Mouse (Mus musculus) spleen, postnatal 36 days (tissue): ENCODE results near the gene En1.

ENCODE experiments used
- DNase-seq, 2 experiments: peaks; one replicate each; pipeline ENCODE4 v3.0.0; 2022; ENCODE audit warnings: low spot score in 2 of 2, mixed read lengths in 1 of 2

Gene En1

DNA sequence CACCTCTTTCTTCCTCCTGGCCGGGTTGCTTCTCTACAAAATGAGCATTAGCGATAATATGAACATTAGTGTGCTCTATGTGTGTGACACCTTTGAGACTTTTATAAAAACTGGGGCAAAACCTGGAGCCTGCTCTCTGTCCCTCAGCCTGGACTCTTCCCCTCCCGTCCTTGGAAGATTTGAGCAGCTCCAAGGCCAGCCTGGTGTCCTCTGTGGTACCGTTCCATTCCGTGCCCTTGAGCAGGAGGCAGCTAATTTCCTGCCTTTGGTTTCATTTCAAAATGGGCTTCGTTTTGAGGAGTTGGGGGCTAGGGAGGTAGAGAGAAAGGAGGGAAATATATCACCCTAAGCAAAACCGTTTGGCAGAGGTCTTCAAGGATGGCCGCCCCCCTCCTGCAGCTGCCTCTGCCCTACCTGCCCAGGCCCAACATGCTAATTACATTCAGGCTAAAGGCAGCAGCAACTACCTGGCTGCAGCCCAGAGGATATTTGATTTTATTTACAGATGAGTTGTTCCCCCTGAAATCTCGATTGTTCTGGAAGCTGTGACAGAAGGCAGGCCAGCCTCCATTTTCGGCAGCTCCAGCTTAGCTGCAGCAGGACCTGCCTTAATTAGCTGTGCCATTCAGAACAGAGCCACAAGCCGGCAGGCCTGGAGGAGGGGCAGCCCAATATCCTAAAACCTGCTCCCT, 24.9 kb downstream of the En1 start:
- no peak for DNase-seq

DNA sequence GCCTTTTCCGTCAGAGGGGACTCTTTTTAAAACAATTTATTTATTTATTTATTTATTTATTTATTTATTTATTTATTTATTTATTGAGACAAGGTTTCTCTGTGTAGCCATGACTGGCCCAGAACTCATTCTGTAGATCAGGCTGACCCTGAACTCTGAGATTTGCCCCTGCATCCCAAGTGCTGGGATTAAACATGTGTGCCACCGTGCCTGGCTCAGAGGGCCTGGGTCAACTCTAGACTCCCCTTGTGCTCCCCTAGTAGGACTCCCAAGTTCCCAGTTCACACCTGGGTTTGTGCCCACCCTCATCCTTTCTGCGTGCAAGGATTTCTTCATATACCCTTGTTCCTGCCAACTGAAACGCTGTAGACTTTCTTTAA, 25.4 kb downstream of the En1 start:
- no peak for DNase-seq

- no peak for DNase-seq
Measured at GRCm38 (mm10) chr1:120628821-120629220, 26.6 kb downstream of the En1 start.

- DNase-seq = no peak
Measured at GRCm38 (mm10) chr1:120643380-120643779, 41.2 kb downstream of the En1 start.

GRCm38 (mm10) chr1:120643848-120644711, 41.9 kb downstream of the En1 start:
- no peak for DNase-seq

- no peak for DNase-seq
Measured at GRCm38 (mm10) chr1:120644755-120645154, 42.5 kb downstream of the En1 start.

DNA sequence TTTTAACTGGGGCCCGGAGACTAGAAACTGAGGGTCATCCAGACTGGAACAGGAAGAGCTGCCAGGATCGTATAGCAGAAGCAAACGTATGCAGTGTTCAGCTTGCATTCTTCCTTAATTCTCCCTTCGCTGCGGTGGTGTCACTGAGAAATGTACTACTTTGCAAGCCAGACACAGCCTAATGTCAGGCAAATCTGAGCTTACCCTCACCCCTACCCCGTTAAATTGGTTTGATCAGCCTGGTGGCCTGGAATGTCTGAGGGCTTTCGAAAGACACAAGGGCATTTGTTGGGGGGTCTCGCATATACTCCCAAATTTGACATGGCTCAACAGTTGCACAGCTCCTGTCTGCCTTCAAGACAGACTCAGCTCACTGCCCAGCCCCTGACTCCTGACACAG, 47.9 kb downstream of the En1 start:
- DNase-seq = no peak

DNA sequence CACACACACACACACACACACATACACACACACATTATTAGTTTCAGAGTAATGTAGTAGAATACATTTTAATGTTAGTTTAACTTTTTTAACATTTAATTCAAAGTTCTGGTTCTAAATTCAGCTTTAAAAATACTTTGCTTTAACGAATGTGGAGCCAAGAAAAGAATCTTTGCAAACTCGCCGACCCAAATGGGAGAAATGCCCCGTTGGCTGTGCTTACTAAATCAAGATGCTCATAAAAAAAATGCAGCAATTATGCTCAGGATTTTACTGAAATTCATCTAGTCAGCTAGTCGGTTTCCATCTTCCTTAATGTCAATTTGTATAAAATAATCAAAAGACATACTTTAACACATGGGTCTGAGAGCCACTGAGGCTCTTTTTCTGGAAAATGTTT, 49.8 kb downstream of the En1 start:
- no peak for DNase-seq

DNA sequence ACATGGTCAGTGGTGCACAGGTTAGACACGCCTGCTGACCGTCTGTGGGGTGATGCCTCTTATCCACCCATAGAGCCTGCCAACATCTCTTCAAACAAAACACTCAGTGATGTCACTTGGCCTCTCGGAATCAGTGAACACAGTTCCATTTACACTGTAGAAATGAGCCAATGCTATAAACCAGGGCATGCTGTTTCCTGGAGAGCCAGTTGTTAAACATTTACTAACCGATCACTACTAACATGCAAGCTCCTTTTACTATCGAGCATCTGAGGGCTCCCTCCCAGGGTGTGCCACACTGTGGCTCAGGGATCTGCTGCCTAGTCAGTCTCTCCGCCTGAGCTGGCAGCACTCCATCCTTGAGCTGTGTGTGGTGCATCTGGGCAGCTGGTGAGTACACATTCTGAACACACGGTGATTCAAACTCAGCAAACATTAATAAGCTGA, 52.8 kb downstream of the En1 start:
- no peak for DNase-seq
